Mouse (Mus musculus) brain, embryonic 14.5 days (tissue): ENCODE measurements around the gene Tut4.

Experiments
- CTCF ChIP-seq: fragments of 200-500 bp; IDR thresholded peaks from 2 replicates; pipeline ENCODE4 v1.5.1; 2012; ENCODE audit warnings: inconsistent platforms, mild to moderate bottlenecking, moderate library complexity, borderline replicate concordance; ENCODE audit not compliant: insufficient read depth, insufficient read length; ENCODE audit errors: extremely low read depth
- POLR2A ChIP-seq: fragments of 200-500 bp; IDR thresholded peaks from 2 replicates; pipeline ENCODE4 v1.6.1; 2012; ENCODE audit warnings: mild to moderate bottlenecking, inconsistent platforms, borderline replicate concordance; ENCODE audit not compliant: poor library complexity, insufficient read depth, insufficient read length, severe bottlenecking; ENCODE audit errors: extremely low read depth

DNA sequence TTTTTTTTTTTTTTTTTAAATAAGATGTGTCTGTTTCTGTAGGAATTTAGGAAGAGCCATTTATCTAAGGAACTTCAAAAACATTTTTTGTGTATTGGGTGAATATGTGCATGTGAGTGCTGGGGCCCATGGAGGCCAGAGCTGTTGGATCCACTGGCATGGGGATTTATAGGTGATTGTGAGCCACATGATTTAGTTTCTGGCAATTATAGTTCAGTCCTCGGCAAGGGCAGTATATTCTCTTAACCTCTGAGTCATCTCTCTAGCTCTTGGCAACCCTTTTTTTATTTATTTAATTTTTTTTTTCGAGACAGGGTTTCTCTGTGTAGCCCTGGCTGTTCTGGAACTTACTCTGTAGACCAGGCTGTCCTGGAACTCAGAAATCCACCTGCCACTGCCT is 14.4 kb downstream of the Tut4 start:
- no peak for TF ChIP-seq POLR2A
- TF ChIP-seq CTCF: no peak
